Mouse (Mus musculus): ENCODE measurements around the gene Jag2. TPM values are rescaled to one million over a fixed set of nuclear protein-coding genes. Genes with fewer than 3 reads are reported as not detected.

The Jag2 gene
- total RNA-seq, 1 experiment = 54.1 TPM

DNA sequence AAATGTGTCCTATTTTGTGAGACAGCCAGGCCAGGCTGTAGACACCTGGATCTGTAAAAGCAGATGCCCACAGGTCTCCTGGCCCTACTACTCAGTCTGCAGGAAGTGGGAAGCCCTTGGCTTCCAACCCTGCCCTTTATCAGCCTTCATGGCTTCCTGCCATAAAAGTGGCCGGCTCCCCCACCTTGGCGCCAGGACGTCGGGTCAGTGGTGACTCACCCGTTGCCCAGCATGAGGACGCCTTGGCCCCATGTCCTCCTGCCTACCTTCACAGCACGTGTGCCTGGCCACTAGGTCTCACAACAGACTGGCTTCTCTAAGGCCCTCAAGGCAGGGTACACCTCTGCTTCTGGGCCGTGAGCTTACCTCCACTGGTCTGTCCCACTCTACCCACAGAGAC is 22.9 kb upstream of the Jag2 start:
- H3K4me1 ChIP-seq (ENCODE audit: control insufficient read depth in 2 of 2, insufficient read depth in 2 of 2, low read length in 2 of 2, poor library complexity in 1 of 2) = peaks cover 0 to 7% of the 10 kb centered on the region in 2 experiments; a peak in 2 of 4 replicates
- H3K4me3 ChIP-seq (ENCODE audit: insufficient read depth in 1 of 2, low read depth in 1 of 2, low read length in 2 of 2, poor library complexity in 1 of 2, severe bottlenecking in 1 of 2) = no peak overlapping the region
- no peak for DNase-seq (ENCODE audit: low read depth, low spot score)
- no peak overlapping the region for H3K9ac ChIP-seq (ENCODE audit: insufficient read depth, low read depth, low read length, poor library complexity, severe bottlenecking)
- H3K36me3 ChIP-seq (ENCODE audit: control insufficient read depth, insufficient read depth, low read length, poor library complexity, severe bottlenecking) = no peaks in the 10 kb centered on the region
- H3K27ac ChIP-seq (ENCODE audit: insufficient read depth, low read depth, low read length, poor library complexity, severe bottlenecking) = no peak overlapping the region
- H3K9me3 ChIP-seq (ENCODE audit: control insufficient read depth, insufficient read depth, low read depth, low read length) = no peaks in the 10 kb centered on the region
- in situ Hi-C loops (cut with MboI; ENCODE audit: low sequenced_read_pairs in 2 of 2, unreplicated experiment in 2 of 2) = no loop called here
- no peak for TF ChIP-seq HCFC1 (IDR thresholded peaks at IDR 0.05; ENCODE audit: borderline replicate concordance, insufficient read depth, low read length)
- TF ChIP-seq CHD2 (IDR thresholded peaks at IDR 0.05; ENCODE audit: low read depth, low read length) = no peak
- no peak for TF ChIP-seq ZNF384 (IDR thresholded peaks at IDR 0.05; ENCODE audit: low read depth, low read length)
- TF ChIP-seq MAFK (IDR thresholded peaks at IDR 0.05; ENCODE audit: insufficient read depth, low read depth, low read length) = no peak
- no peak for TF ChIP-seq ZC3H11A (IDR thresholded peaks at IDR 0.05; ENCODE audit: borderline replicate concordance, low read depth, low read length)

DNA sequence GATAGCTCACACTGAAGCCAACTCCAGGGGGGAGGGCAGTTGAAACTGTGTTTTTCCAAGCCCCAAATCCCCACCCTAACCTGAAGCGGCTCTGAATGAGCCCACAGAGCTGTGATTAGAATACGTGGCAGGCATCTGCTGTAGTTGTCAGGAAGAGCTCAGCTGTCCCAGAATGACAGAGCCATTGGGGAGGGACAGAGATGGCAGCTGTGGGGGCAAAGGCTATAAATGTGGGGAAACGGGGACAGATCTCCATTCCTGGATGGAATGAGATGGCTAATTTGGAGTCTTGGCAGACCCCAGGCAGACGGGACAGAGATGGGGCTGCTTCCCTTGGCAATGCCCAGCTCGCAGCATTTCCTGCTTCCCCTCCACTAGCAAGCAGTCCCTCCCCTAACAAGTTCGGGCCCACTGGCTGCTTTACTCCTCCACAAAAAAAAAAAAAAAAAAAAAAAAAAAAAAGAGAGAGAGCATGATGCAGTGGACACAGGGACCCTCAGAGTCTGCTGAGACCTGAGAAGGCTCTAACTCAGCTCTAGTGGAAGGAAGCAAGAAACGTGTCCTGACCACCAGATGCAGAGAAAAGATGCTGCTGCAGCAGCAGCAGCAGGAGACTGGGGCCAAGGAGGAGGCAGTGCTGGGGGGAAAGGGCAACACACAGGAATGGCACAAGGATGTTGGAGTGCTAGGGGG is 21.7 kb upstream of the Jag2 start:
- Histone ChIP-seq H3K9ac (ENCODE audit: insufficient read depth, low read depth, low read length, poor library complexity, severe bottlenecking) (no peak overlapping the region), H3K4me3 (ENCODE audit: insufficient read depth in 1 of 2, low read depth in 1 of 2, low read length in 2 of 2, poor library complexity in 1 of 2, severe bottlenecking in 1 of 2) (no peak overlapping the region), H3K9me3 (ENCODE audit: control insufficient read depth, insufficient read depth, low read depth, low read length) (no peaks in the 10 kb centered on the region), H3K36me3 (ENCODE audit: control insufficient read depth, insufficient read depth, low read length, poor library complexity, severe bottlenecking) (no peaks in the 10 kb centered on the region), H3K4me1 (ENCODE audit: control insufficient read depth in 2 of 2, insufficient read depth in 2 of 2, low read length in 2 of 2, poor library complexity in 1 of 2) (peaks cover 1 to 16% of the 10 kb centered on the region in 2 experiments; a peak in 3 of 4 replicates), H3K27ac (ENCODE audit: insufficient read depth, low read depth, low read length, poor library complexity, severe bottlenecking) (no peak overlapping the region)
- TF ChIP-seq MAFK (IDR thresholded peaks at IDR 0.05; ENCODE audit: insufficient read depth, low read depth, low read length) (no peak), ZC3H11A (IDR thresholded peaks at IDR 0.05; ENCODE audit: borderline replicate concordance, low read depth, low read length) (no peak), CHD2 (IDR thresholded peaks at IDR 0.05; ENCODE audit: low read depth, low read length) (no peak), ZNF384 (IDR thresholded peaks at IDR 0.05; ENCODE audit: low read depth, low read length) (0 out of 2 replicates have a peak, but pooled peaks have one; percentile 40), HCFC1 (IDR thresholded peaks at IDR 0.05; ENCODE audit: borderline replicate concordance, insufficient read depth, low read length) (no peak)
- in situ Hi-C loops (cut with MboI; ENCODE audit: low sequenced_read_pairs in 2 of 2, unreplicated experiment in 2 of 2) = no loop called here
- no peak for DNase-seq (ENCODE audit: low read depth, low spot score)

DNA sequence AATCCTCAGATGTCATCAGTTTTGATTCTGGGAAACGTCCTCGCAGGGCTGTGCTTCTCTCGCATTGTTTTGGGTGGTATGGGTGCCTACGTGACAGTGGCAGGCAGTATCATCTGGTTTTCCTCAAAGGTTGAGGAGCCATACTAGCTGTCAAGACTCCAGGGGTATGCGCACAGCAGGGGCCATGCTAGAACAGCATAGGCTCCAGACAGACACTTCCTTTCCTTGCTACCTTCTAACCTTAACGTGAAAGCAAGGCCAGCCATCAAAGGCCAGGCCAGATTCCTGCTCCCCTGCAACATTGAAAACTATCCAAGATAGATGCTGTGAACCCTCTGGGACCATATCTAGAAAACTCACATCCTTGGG is 21.2 kb upstream of the Jag2 start:
- DNase-seq (ENCODE audit: low read depth, low spot score) = no peak
- Histone ChIP-seq H3K9ac (ENCODE audit: insufficient read depth, low read depth, low read length, poor library complexity, severe bottlenecking) (no peak overlapping the region), H3K9me3 (ENCODE audit: control insufficient read depth, insufficient read depth, low read depth, low read length) (no peaks in the 10 kb centered on the region), H3K36me3 (ENCODE audit: control insufficient read depth, insufficient read depth, low read length, poor library complexity, severe bottlenecking) (no peaks in the 10 kb centered on the region), H3K4me1 (ENCODE audit: control insufficient read depth in 2 of 2, insufficient read depth in 2 of 2, low read length in 2 of 2, poor library complexity in 1 of 2) (peaks cover 3 to 16% of the 10 kb centered on the region in 2 experiments; a peak in 3 of 4 replicates), H3K27ac (ENCODE audit: insufficient read depth, low read depth, low read length, poor library complexity, severe bottlenecking) (no peak overlapping the region), H3K4me3 (ENCODE audit: insufficient read depth in 1 of 2, low read depth in 1 of 2, low read length in 2 of 2, poor library complexity in 1 of 2, severe bottlenecking in 1 of 2) (peak overlapping the region; percentile 85 to 93; a peak in 3 of 4 replicates)
- in situ Hi-C loops (cut with MboI; ENCODE audit: low sequenced_read_pairs in 2 of 2, unreplicated experiment in 2 of 2) = no loop called here
- no peak for TF ChIP-seq MAFK (IDR thresholded peaks at IDR 0.05; ENCODE audit: insufficient read depth, low read depth, low read length)
- no peak for TF ChIP-seq ZC3H11A (IDR thresholded peaks at IDR 0.05; ENCODE audit: borderline replicate concordance, low read depth, low read length)
- no peak for TF ChIP-seq HCFC1 (IDR thresholded peaks at IDR 0.05; ENCODE audit: borderline replicate concordance, insufficient read depth, low read length)
- TF ChIP-seq ZNF384 (IDR thresholded peaks at IDR 0.05; ENCODE audit: low read depth, low read length) = no peak
- TF ChIP-seq CHD2 (IDR thresholded peaks at IDR 0.05; ENCODE audit: low read depth, low read length) = no peak

DNA sequence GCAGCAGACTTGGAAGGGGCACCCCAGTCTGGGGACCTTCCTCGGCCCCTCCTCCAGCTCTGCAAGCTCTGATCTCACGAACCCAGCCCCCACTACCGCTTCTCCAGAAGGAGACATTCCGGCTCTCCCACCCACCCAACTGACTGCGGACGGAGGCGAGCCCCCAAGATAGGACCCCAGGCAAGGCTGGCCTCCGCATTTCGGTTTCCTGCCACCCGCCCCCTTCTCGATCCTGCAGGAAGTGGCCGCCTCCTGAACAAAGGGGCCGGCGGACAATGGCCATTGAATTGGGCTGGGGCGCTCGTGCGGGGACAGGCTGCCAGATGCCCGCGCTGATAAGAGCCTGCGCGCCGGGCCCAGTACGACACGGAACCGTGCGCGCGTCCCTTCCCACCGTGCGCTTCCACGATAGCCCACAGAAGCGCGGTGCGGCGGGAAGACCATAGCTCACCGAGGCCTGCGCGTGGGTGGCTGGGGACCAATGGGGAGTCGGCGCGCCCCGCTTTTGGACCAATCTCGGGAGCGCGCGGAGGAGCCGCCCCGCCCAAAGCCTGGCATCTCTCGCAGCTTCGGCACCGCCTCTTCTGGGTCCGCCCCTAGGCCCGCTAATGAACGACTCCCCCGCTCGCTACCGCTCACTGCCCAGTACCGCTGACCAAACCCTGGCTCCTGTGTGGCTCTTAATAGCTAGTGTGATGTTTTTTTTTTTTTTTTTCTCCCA is 20.6 kb upstream of the Jag2 start:
- Histone ChIP-seq H3K36me3 (ENCODE audit: control insufficient read depth, insufficient read depth, low read length, poor library complexity, severe bottlenecking) (no peaks in the 10 kb centered on the region), H3K27ac (ENCODE audit: insufficient read depth, low read depth, low read length, poor library complexity, severe bottlenecking) (no peak overlapping the region), H3K4me1 (ENCODE audit: control insufficient read depth in 2 of 2, insufficient read depth in 2 of 2, low read length in 2 of 2, poor library complexity in 1 of 2) (peaks cover 3 to 16% of the 10 kb centered on the region in 2 experiments; a peak in 3 of 4 replicates), H3K4me3 (ENCODE audit: insufficient read depth in 1 of 2, low read depth in 1 of 2, low read length in 2 of 2, poor library complexity in 1 of 2, severe bottlenecking in 1 of 2) (peak overlapping the region; percentile 85 to 93), H3K9ac (ENCODE audit: insufficient read depth, low read depth, low read length, poor library complexity, severe bottlenecking) (peak overlapping the region; percentile 76), H3K9me3 (ENCODE audit: control insufficient read depth, insufficient read depth, low read depth, low read length) (no peaks in the 10 kb centered on the region)
- in situ Hi-C loops (cut with MboI; ENCODE audit: low sequenced_read_pairs in 2 of 2, unreplicated experiment in 2 of 2) = no loop called here
- DNase-seq (ENCODE audit: low read depth, low spot score) = no peak
- no peak for TF ChIP-seq HCFC1 (IDR thresholded peaks at IDR 0.05; ENCODE audit: borderline replicate concordance, insufficient read depth, low read length)
- no peak for TF ChIP-seq ZC3H11A (IDR thresholded peaks at IDR 0.05; ENCODE audit: borderline replicate concordance, low read depth, low read length)
- no peak for TF ChIP-seq CHD2 (IDR thresholded peaks at IDR 0.05; ENCODE audit: low read depth, low read length)
- TF ChIP-seq MAFK (IDR thresholded peaks at IDR 0.05; ENCODE audit: insufficient read depth, low read depth, low read length) = no peak
- TF ChIP-seq ZNF384 (IDR thresholded peaks at IDR 0.05; ENCODE audit: low read depth, low read length) = peak; percentile 63

Data from ES-E14 (cell line).